Mouse (Mus musculus) lung, embryonic 15.5 days (tissue): Measurements from ENCODE around the gene Mdfi. TPM values are rescaled to one million over a fixed set of nuclear protein-coding genes. Genes with fewer than 3 reads are reported as not detected.

ENCODE experiments used
- ATAC-seq: fragments of 200-750 bp; cut with Nextera tagmentation; 2 replicates; pipeline ENCODE4 v1.8.0; 2017; ENCODE audit warnings: moderate number of reproducible peaks, borderline replicate concordance; ENCODE audit not compliant: low FRiP score, low TSS enrichment; ENCODE audit errors: extremely low read depth
- H3K27ac ChIP-seq: fragments of 300-500 bp; sonication (generic); 2 replicates; pipeline ENCODE4 v1.5.1; 2015; ENCODE audit warnings: moderate library complexity, mild to moderate bottlenecking, inconsistent platforms
- H3K27me3 ChIP-seq: fragments of 300-500 bp; sonication (generic); 2 replicates; pipeline ENCODE4 v1.6.1; 2015; ENCODE audit warnings: inconsistent platforms
- H3K36me3 ChIP-seq: fragments of 300-500 bp; sonication (generic); 2 replicates; pipeline ENCODE4 v1.6.1; 2015; ENCODE audit warnings: inconsistent platforms
- H3K4me1 ChIP-seq: fragments of 300-500 bp; sonication (generic); 2 replicates; pipeline ENCODE4 v1.6.1; 2015; ENCODE audit warnings: inconsistent platforms
- H3K4me2 ChIP-seq: fragments of 300-500 bp; sonication (generic); 2 replicates; pipeline ENCODE4 v1.6.1; 2015; ENCODE audit warnings: inconsistent platforms, mild to moderate bottlenecking, moderate library complexity
- H3K4me3 ChIP-seq: fragments of 300-500 bp; sonication (generic); 2 replicates; pipeline ENCODE4 v1.5.1; 2015; ENCODE audit warnings: mild to moderate bottlenecking, inconsistent platforms
- H3K9ac ChIP-seq: fragments of 300-500 bp; sonication (generic); 2 replicates; pipeline ENCODE4 v1.6.1; 2015; ENCODE audit warnings: inconsistent platforms
- H3K9me3 ChIP-seq: fragments of 300-500 bp; sonication (generic); 2 replicates; pipeline ENCODE4 v1.6.1; 2016; ENCODE audit warnings: inconsistent platforms
- WGBS: fragments of 180-500 bp; shearing (Covaris S2); methylation state at CpG from one replicate; pipeline ENCODE4 v1.1.7; 2015; 5-methylcytosine and 5-hydroxymethylcytosine counted together
- polyA plus RNA-seq: library from polyadenylated mRNA; unstranded; fragments of >200 nt; fragmentation: Nextera tagmentation; extraction: Ambion mirVana; gene quantifications from 2 replicates; pipeline ENCODE4 v1.2.1, GENCODE M21; 2015

Gene Mdfi
- polyA plus RNA-seq, 1 experiment from 2014 or later = 19.3 TPM

GRCm38 (mm10) chr17:47843465-47843864 lies 9.0 kb upstream of the Mdfi start:
- no peaks in the 10 kb centered on the region for H3K9me3 ChIP-seq
- 96% methylated on average over 3 of the region's 3 CpGs for WGBS
- H3K4me3 ChIP-seq = no peak overlapping the region
- no peak overlapping the region for H3K9ac ChIP-seq
- no peaks in the 10 kb centered on the region for H3K27me3 ChIP-seq
- no peak for ATAC-seq
- H3K36me3 ChIP-seq = no peaks in the 10 kb centered on the region
- no peak overlapping the region for H3K27ac ChIP-seq
- no peak overlapping the region for H3K4me2 ChIP-seq
- peaks cover 12% of the 10 kb centered on the region for H3K4me1 ChIP-seq

GRCm38 (mm10) chr17:47841931-47842623 lies 7.6 kb upstream of the Mdfi start:
- 53% methylated on average over 19 of the region's 19 CpGs for WGBS
- ATAC-seq = peak; percentile 58
- no peaks in the 10 kb centered on the region for H3K9me3 ChIP-seq
- peaks cover 21% of the 10 kb centered on the region for H3K4me1 ChIP-seq
- no peak overlapping the region for H3K4me3 ChIP-seq
- H3K27ac ChIP-seq = peak overlapping the region; percentile 63
- H3K36me3 ChIP-seq = no peaks in the 10 kb centered on the region
- H3K4me2 ChIP-seq = peak overlapping the region; percentile 1; the same call in 1 of the 2 replicates
- H3K9ac ChIP-seq = no peak overlapping the region
- H3K27me3 ChIP-seq = no peaks in the 10 kb centered on the region

DNA sequence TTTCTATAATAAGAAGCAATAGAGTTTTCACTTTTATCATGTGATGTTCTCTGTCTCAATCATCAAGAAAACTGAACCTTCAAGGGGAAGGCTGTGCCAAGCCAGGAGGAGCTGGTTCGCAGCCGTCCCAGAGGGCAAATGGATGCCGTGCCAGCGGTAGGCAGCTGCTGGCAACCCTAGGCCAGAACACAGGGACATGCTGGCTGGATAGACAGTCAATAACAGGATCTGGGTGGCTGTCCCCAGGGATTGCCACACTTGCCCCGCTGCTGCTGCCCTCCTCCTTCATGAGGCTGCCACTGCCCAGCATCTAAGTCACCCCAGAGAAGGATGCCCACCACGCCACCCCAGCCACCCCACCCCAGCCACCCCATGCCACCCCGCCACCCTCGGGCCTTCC lies 7.0 kb upstream of the Mdfi start:
- Histone ChIP-seq H3K36me3 (no peaks in the 10 kb centered on the region), H3K27me3 (no peaks in the 10 kb centered on the region), H3K27ac (no peak overlapping the region), H3K9me3 (no peaks in the 10 kb centered on the region), H3K9ac (no peak overlapping the region), H3K4me1 (peaks cover 21% of the 10 kb centered on the region), H3K4me2 (no peak overlapping the region), H3K4me3 (no peak overlapping the region)
- no peak for ATAC-seq
- 92% methylated on average over 8 of the region's 8 CpGs for WGBS

GRCm38 (mm10) chr17:47837808-47838207 lies 3.3 kb upstream of the Mdfi start:
- Histone ChIP-seq H3K4me2 (no peak overlapping the region), H3K27me3 (no peaks in the 10 kb centered on the region), H3K4me3 (no peak overlapping the region), H3K9me3 (no peaks in the 10 kb centered on the region), H3K27ac (peak overlapping the region; percentile 38), H3K36me3 (no peaks in the 10 kb centered on the region), H3K4me1 (peaks cover 38% of the 10 kb centered on the region), H3K9ac (no peak overlapping the region)
- WGBS = 20% methylated on average over 6 of the region's 6 CpGs
- ATAC-seq = peak; percentile 10; the same call in 1 of the 2 replicates

GRCm38 (mm10) chr17:47833628-47834481 lies 636 bp downstream of the Mdfi start:
- Histone ChIP-seq H3K9ac (peak overlapping the region; percentile 67), H3K27ac (peak overlapping the region; percentile 94), H3K4me1 (peaks cover 55% of the 10 kb centered on the region), H3K4me3 (peak overlapping the region; percentile 76), H3K9me3 (no peaks in the 10 kb centered on the region), H3K4me2 (peak overlapping the region; percentile 88), H3K27me3 (no peaks in the 10 kb centered on the region), H3K36me3 (peaks cover 9% of the 10 kb centered on the region)
- 2% methylated on average over 45 of the region's 45 CpGs for WGBS
- no peak; the same call in 1 of the 2 replicates for ATAC-seq

GRCm38 (mm10) chr17:47833029-47833627 lies 1.4 kb downstream of the Mdfi start:
- Histone ChIP-seq H3K4me1 (peaks cover 60% of the 10 kb centered on the region), H3K4me2 (peak overlapping the region; percentile 88), H3K36me3 (peaks cover 12% of the 10 kb centered on the region), H3K9ac (peak overlapping the region; percentile 67), H3K9me3 (no peaks in the 10 kb centered on the region), H3K27ac (peak overlapping the region; percentile 94), H3K4me3 (peak overlapping the region; percentile 76), H3K27me3 (no peaks in the 10 kb centered on the region)
- peak; percentile 87 for ATAC-seq
- WGBS = under 1% methylated on average over 44 of the region's 45 CpGs

GRCm38 (mm10) chr17:47832501-47833028 lies 1.9 kb downstream of the Mdfi start:
- H3K9me3 ChIP-seq = no peaks in the 10 kb centered on the region
- peak overlapping the region; percentile 76 for H3K4me3 ChIP-seq
- no peaks in the 10 kb centered on the region for H3K27me3 ChIP-seq
- ATAC-seq = peak; percentile 60
- H3K4me2 ChIP-seq = peak overlapping the region; percentile 88
- H3K27ac ChIP-seq = peak overlapping the region; percentile 94
- peaks cover 55% of the 10 kb centered on the region for H3K4me1 ChIP-seq
- WGBS = under 1% methylated on average over 17 of the region's 17 CpGs
- peaks cover 16% of the 10 kb centered on the region for H3K36me3 ChIP-seq
- H3K9ac ChIP-seq = peak overlapping the region; percentile 67

DNA sequence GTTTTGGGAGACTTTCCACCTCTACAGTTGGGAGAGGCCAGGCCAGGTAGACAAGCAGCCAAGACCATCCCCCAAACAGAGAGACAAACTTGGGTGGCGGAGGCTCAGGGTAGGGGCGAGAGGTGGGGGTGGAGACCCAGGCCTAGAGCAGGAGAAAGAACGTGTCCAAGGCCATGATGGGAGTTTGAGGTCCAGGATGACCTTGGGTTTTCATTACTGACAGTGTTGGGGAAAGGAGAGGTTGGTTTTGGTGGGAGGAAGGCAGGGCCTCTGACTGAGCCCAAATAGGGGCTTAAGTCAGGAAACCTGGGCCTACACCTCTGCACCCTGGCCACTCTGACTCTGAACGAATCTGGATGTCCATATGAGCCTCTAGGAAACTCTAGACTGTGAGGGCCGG lies 2.7 kb downstream of the Mdfi start:
- Histone ChIP-seq H3K9me3 (no peaks in the 10 kb centered on the region), H3K9ac (peak overlapping the region; percentile 67), H3K27me3 (no peaks in the 10 kb centered on the region), H3K4me3 (peak overlapping the region; percentile 76), H3K36me3 (peaks cover 24% of the 10 kb centered on the region), H3K27ac (peak overlapping the region; percentile 94), H3K4me2 (peak overlapping the region; percentile 88), H3K4me1 (peaks cover 51% of the 10 kb centered on the region)
- WGBS = 33% methylated on average over 5 of the region's 5 CpGs
- ATAC-seq = no peak

DNA sequence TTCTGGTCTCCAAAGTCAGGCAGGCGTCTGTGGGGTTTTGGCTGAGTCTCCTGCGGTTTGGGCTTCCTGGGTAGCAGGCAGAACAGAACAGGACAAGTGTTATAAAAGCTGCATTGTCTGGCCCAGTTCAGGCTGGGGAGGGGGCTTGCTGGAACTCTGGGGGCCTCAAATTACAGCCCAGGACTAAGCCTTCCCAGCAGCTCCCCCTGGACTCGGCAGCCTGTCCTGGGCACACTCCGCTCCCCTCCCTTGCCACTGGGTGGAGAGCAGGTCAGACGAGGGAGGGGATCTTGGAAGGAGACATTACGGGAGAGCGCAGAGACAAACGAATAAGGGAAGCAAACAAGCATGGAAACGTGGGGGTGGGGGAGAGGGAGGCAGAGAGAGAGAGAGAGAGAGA lies 3.3 kb downstream of the Mdfi start:
- peaks cover 26% of the 10 kb centered on the region for H3K36me3 ChIP-seq
- H3K4me2 ChIP-seq = peak overlapping the region; percentile 88
- H3K27ac ChIP-seq = peak overlapping the region; percentile 94
- no peaks in the 10 kb centered on the region for H3K9me3 ChIP-seq
- no peak for ATAC-seq
- H3K9ac ChIP-seq = peak overlapping the region; percentile 67; the same call in 1 of the 2 replicates
- peaks cover 51% of the 10 kb centered on the region for H3K4me1 ChIP-seq
- no peaks in the 10 kb centered on the region for H3K27me3 ChIP-seq
- H3K4me3 ChIP-seq = peak overlapping the region; percentile 76
- 9% methylated on average over 9 of the region's 9 CpGs for WGBS

DNA sequence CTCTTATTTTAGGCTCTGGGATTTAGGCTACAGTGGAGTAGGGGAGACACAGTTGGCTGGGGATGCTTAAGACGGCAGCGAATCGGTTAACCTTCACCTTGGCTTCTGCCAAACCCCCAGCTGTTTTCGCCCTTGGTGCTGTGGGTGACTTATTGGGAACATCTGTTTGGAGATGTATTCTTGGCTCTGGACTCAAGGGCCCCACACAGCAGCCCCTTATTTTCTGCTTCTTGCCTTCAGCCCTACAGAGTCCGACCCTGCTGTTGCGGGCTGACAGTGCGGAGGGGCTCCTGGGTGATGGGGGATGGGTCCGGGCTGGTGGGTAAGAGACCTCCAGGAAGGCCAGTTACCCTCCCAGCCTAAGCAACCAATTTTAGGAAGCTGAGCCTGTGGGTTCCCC lies 13.2 kb downstream of the Mdfi start:
- H3K9me3 ChIP-seq = no peaks in the 10 kb centered on the region
- no peaks in the 10 kb centered on the region for H3K27me3 ChIP-seq
- peaks cover 26% of the 10 kb centered on the region for H3K4me1 ChIP-seq
- H3K4me3 ChIP-seq = no peak overlapping the region
- H3K9ac ChIP-seq = no peak overlapping the region
- ATAC-seq = peak; percentile 87
- H3K36me3 ChIP-seq = peaks cover 67% of the 10 kb centered on the region
- H3K4me2 ChIP-seq = 0 out of 2 replicates have a peak overlapping the region, but pooled peaks have one; percentile 20
- H3K27ac ChIP-seq = peak overlapping the region; percentile 77
- 47% methylated on average over 8 of the region's 8 CpGs for WGBS

GRCm38 (mm10) chr17:47818038-47818725 lies 16.3 kb downstream of the Mdfi start:
- WGBS = 85% methylated on average over 13 of the region's 13 CpGs
- ATAC-seq = no peak
- Histone ChIP-seq H3K27me3 (no peaks in the 10 kb centered on the region), H3K27ac (no peak overlapping the region), H3K4me3 (no peak overlapping the region), H3K36me3 (peaks cover 72% of the 10 kb centered on the region), H3K4me1 (peaks cover 53% of the 10 kb centered on the region), H3K9me3 (no peaks in the 10 kb centered on the region), H3K9ac (no peak overlapping the region), H3K4me2 (no peak overlapping the region)
